Mouse (Mus musculus) erythroblast, embryonic 14.5 days (primary cell): Measurements from ENCODE around the gene Morn4.

ENCODE experiments used
- GATA1 ChIP-seq: IDR thresholded peaks from 2 replicates; pipeline ENCODE4 v1.6.1; 2012; ENCODE audit warnings: low read length, inconsistent platforms, mixed read lengths
- TAL1 ChIP-seq: IDR thresholded peaks from 3 replicates; pipeline ENCODE4 v1.6.1; 2012; ENCODE audit warnings: low read length, inconsistent platforms, mixed read lengths

DNA sequence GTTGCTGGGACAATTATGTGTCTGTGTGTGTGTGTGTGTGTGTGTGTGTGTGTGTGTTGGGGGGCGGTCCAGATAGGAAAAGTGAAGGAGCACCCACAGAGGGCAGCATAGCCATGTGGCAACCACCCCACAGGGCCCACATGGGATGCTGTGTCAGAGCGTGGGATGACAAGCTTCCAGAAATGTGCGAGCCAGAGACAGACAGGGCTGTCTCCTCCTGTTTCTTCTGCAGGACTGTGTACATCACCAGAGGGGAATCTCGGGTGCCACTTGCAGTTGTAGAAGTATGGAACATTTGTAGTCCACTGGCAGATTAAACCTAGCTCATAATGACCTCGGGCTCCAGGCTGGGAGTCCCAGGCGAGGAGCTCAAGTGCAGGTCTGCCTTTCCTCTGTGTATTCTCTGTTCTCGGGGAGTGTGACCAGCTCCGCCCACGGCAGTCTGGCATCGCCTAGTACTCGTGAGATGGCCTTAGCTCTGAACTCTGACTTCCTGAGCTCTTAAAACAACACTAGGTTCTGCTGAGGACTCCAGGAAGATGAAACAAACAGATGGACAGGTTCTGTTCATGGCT, 51.2 kb downstream of the Morn4 start:
- TF ChIP-seq TAL1: no peak
- no peak for TF ChIP-seq GATA1
